Mouse (Mus musculus): ENCODE data around the gene Atrn.

Gene Atrn

DNA sequence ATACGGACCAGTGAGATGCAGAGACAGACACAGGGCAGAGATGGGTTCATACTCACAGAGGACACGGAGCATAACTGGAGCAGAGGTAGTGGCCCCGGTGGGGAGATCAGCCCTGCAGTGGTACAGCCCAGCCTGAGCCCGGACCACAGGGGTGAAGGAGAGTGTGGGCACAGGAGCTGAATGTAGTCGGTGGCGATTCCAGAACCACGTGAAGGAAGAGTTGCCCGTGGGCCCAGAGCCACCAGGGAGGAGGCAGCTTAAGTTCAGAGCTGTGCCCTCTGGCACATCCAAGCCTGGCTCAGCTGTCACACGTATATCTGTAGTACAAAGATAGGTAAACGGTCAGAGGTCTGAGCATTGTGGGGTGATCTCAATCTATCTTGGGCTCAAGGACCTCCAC is 166.2 kb downstream of the Atrn start:
- no peak for DNase-seq (ENCODE audit: low spot score in 2 of 2)

Data from urinary bladder, postnatal 4 days (tissue).